Mouse (Mus musculus) kidney, adult 2 months (tissue): Measurements from ENCODE around the gene 1110059E24Rik.

Experiments
- CTCF ChIP-seq: fragments of 200-500 bp; conservative IDR thresholded peaks from 2 replicates; pipeline ENCODE4 v1.5.1; 2011; ENCODE audit warnings: low read depth, mild to moderate bottlenecking, control low read depth, low read length, moderate library complexity, mixed read lengths; ENCODE audit not compliant: insufficient read depth, insufficient read length
- POLR2A ChIP-seq: fragments of 200-500 bp; IDR thresholded peaks from one replicate; pipeline ENCODE4 v1.6.1; 2011; ENCODE audit warnings: low read depth, low read length, control low read depth

- TF ChIP-seq CTCF (no peak), POLR2A (no peak)
Measured at GRCm38 (mm10) chr19:21583523-21583984, 69.2 kb downstream of the 1110059E24Rik start.
